Mouse (Mus musculus): ENCODE measurements around the gene Chrnb1. TPM values are rescaled to one million over a fixed set of nuclear protein-coding genes. Genes with fewer than 3 reads are reported as not detected.

Gene Chrnb1
- polyA plus RNA-seq, 1 experiment from 2014 or later, result 3.6 TPM

DNA sequence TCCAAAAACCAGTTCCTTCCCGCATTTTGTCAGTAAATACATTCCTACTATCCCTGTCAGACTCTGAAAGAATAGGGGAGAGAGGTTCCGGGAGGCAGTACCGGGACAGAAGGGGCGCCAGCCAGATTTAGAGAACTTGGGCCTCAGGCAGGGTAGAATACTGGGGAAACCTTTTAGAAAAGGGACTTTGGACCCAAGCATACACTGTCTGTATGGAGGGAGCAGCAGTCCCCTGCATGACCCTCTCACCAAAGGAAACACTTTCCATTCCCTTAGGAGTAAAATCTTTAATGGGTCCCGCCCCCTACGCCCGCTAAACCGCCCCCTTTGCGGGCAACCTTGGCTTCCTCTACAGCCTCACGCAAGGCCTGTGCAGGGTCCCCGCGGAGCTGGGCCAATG lies 7.6 kb upstream of the Chrnb1 start:
- peak overlapping the region; percentile 94 for H3K4me2 ChIP-seq (ENCODE audit: low read depth, low read length)
- peak overlapping the region; percentile 34 for H3K4me3 ChIP-seq (ENCODE audit: low read depth, low read length)
- H3K36me3 ChIP-seq (replicated peaks; ENCODE audit: control insufficient read depth, insufficient read depth, low read depth, low read length), result no peaks in the 10 kb centered on the region
- ATAC-seq (replicated peaks; ENCODE audit: insufficient number of reproducible peaks, low FRiP score, low TSS enrichment, low read depth) (no peak), DNase-seq (ENCODE audit: low spot score) (no peak)
- H3K27ac ChIP-seq (replicated peaks; ENCODE audit: low read depth, low read length), result no peak overlapping the region
- peaks cover 22% of the 10 kb centered on the region for H3K4me1 ChIP-seq (ENCODE audit: control insufficient read depth, insufficient read depth, low read length)
- H3K9ac ChIP-seq (replicated peaks; ENCODE audit: low read length), result peak overlapping the region; percentile 22
- WGBS, result 1% methylated on average over 12 of the region's 12 CpGs
- peaks cover 43% of the 10 kb centered on the region for H3K27me3 ChIP-seq (ENCODE audit: control insufficient read depth, insufficient read depth, low read length)
- H3K9me3 ChIP-seq (replicated peaks; ENCODE audit: control insufficient read depth, low read length), result no peaks in the 10 kb centered on the region; the same call in 1 of the 2 replicates

DNA sequence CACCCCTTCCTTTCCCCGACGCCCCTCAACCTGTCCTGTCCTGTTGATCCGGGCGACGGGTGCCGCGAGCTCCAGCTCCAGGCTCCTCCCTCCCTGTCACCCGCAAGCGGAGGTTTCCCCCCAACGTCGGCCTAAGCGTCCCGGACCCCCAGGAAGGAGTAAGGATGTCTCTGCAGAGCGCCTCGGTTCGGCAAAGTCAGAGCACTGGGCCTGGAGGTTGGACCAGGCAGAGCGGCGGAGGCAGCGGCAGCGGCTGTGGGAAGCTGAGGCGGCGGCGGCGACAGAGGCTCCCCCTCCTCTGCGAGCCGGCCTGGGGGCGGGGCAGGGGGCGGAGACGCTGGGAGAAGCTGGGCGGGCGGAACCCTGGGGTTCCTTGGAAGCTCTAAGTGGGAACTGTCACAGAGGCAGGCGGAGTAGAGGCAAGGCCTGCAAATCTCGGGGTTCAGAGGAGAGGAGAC lies 6.9 kb upstream of the Chrnb1 start:
- Histone ChIP-seq H3K27ac (replicated peaks; ENCODE audit: low read depth, low read length) (no peak overlapping the region), H3K27me3 (ENCODE audit: control insufficient read depth, insufficient read depth, low read length) (peaks cover 47% of the 10 kb centered on the region), H3K4me3 (ENCODE audit: low read depth, low read length) (peak overlapping the region; percentile 53), H3K4me2 (ENCODE audit: low read depth, low read length) (peak overlapping the region; percentile 94), H3K9ac (replicated peaks; ENCODE audit: low read length) (peak overlapping the region; percentile 62), H3K36me3 (replicated peaks; ENCODE audit: control insufficient read depth, insufficient read depth, low read depth, low read length) (no peaks in the 10 kb centered on the region), H3K4me1 (ENCODE audit: control insufficient read depth, insufficient read depth, low read length) (peaks cover 22% of the 10 kb centered on the region), H3K9me3 (replicated peaks; ENCODE audit: control insufficient read depth, low read length) (no peaks in the 10 kb centered on the region; the same call in 1 of the 2 replicates)
- DNase-seq (ENCODE audit: low spot score) (peak; percentile 81), ATAC-seq (replicated peaks; ENCODE audit: insufficient number of reproducible peaks, low FRiP score, low TSS enrichment, low read depth) (peak; percentile 16; the same call in 1 of the 2 replicates)
- 0% methylated on average over 33 of the region's 33 CpGs for WGBS

DNA sequence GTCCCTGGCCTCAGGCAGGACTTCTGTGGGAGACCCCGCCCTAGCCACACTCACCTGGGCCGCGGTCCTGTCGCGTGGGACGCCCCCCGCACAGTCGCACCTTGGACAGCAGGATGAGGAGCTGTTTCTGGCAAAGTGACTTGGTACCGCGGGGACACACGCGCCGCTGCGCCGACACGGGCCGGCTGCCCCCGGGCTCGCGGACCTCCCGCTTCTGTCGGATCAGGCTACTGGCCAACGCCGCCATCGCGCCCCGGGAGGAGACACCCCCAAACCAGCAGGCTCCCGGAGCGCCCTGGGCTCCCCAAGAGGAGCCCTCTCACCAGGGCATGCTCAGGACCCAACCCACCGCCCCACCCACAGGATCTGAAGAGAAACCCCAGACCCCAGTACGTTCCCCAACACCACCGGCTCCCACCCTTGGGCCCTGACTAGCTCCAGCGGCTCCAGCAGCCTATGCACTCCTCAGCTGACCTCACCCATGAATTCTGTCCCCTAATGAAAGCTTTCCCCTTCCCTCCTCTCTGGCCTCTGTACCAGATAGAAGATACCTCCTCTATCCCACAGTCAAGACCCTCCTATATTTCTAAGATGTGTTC lies 5.7 kb upstream of the Chrnb1 start, which contains the start of gene Fgf11:
Gene Fgf11, minus strand, starts transcription at position 479 of the 599 bp plus-strand sequence.
- no peak for DNase-seq (ENCODE audit: low spot score)
- under 1% methylated on average over 33 of the region's 33 CpGs for WGBS
- H3K9ac ChIP-seq (replicated peaks; ENCODE audit: low read length), result peak within 1 kb of the TSS; percentile 66

DNA sequence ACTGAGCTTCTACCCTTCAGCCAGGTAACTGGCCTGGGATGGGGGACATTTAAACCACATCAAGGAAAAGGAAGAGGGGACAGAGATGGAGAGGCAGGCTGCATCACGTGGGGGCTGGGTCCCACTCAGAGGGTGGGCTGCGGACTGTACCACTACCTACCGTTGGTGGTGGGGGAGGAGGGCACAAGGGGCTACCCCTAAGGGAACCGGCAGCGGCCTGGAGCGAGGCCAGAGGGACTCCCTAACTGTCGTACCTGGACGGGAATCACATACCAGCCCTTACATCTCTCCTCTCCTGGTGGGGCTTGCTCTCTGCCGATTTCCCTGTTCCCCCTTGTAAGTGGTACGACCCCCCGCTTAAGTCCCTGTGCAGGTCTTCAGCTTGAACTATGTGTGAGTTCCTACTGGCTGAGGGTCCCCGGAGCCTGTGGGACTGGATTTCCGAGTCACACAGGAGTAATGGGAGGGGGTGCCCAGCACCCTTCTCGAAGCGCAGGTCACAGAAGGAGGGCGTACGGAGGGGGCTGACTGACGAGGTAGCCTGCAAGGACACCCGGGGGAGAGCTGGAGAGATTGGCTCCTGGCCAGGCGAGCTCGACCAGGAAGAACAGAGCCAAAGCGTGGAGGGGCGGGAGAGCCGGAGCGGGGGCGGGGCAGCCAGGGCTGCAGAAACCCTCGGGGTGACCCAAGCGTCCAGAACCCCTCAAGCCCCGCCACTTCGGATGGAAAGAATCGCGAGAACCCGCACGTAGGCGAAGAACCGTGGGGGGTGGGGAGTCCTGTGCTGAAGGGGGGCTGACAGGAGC lies 4.9 kb upstream of the Chrnb1 start:
- WGBS, result under 1% methylated on average over 36 of the region's 36 CpGs
- DNase-seq (ENCODE audit: low spot score) (peak; percentile 80), ATAC-seq (replicated peaks; ENCODE audit: insufficient number of reproducible peaks, low FRiP score, low TSS enrichment, low read depth) (peak; percentile 65)
- H3K27me3 ChIP-seq (ENCODE audit: control insufficient read depth, insufficient read depth, low read length), result peaks cover 52% of the 10 kb centered on the region
- no peaks in the 10 kb centered on the region for H3K9me3 ChIP-seq (replicated peaks; ENCODE audit: control insufficient read depth, low read length)
- no peaks in the 10 kb centered on the region for H3K36me3 ChIP-seq (replicated peaks; ENCODE audit: control insufficient read depth, insufficient read depth, low read depth, low read length)
- H3K4me3 ChIP-seq (ENCODE audit: low read depth, low read length), result peak overlapping the region; percentile 53
- H3K9ac ChIP-seq (replicated peaks; ENCODE audit: low read length), result peak overlapping the region; percentile 66
- H3K4me1 ChIP-seq (ENCODE audit: control insufficient read depth, insufficient read depth, low read length), result peaks cover 25% of the 10 kb centered on the region
- H3K27ac ChIP-seq (replicated peaks; ENCODE audit: low read depth, low read length), result peak overlapping the region; percentile 54; the same call in 1 of the 2 replicates
- H3K4me2 ChIP-seq (ENCODE audit: low read depth, low read length), result peak overlapping the region; percentile 94

More for the DNA sequence above, 5.7 kb upstream of the Chrnb1 start, which contains the start of gene Fgf11:
- Histone ChIP-seq H3K4me1 (ENCODE audit: control insufficient read depth, insufficient read depth, low read length) (peaks cover 22% of the 10 kb centered on the region), H3K36me3 (replicated peaks; ENCODE audit: control insufficient read depth, insufficient read depth, low read depth, low read length) (no peaks in the 10 kb centered on the region), H3K9me3 (replicated peaks; ENCODE audit: control insufficient read depth, low read length) (no peaks in the 10 kb centered on the region; the same call in 1 of the 2 replicates), H3K4me2 (ENCODE audit: low read depth, low read length) (peak within 1 kb of the TSS; percentile 94), H3K4me3 (ENCODE audit: low read depth, low read length) (peak within 1 kb of the TSS; percentile 53), H3K27me3 (ENCODE audit: control insufficient read depth, insufficient read depth, low read length) (peaks cover 49% of the 10 kb centered on the region), H3K27ac (replicated peaks; ENCODE audit: low read depth, low read length) (0 out of 2 replicates have a peak within 1 kb of the TSS, but pooled peaks have one; percentile 54)
- ATAC-seq (replicated peaks; ENCODE audit: insufficient number of reproducible peaks, low FRiP score, low TSS enrichment, low read depth), result no peak

DNA sequence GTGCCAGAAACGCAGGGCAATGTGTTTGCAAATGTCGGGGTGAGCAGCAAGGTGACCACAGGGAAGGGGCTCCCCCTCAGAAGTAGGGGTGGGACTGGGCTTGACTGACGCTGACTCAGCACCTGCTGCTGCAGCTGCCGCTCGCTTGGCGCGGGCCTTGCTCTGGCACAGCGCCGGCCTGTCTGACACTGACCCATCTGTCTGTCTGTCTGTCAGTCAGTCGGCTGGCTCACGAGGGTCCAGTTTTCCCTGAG lies 4.3 kb upstream of the Chrnb1 start:
- DNase-seq (ENCODE audit: low spot score), result peak; percentile 44
- 0 out of 2 replicates have a peak, but pooled peaks have one; percentile 0 for ATAC-seq (replicated peaks; ENCODE audit: insufficient number of reproducible peaks, low FRiP score, low TSS enrichment, low read depth)
- 0 out of 2 replicates have a peak overlapping the region, but pooled peaks have one; percentile 8 for H3K27ac ChIP-seq (replicated peaks; ENCODE audit: low read depth, low read length)
- peak overlapping the region; percentile 53 for H3K4me3 ChIP-seq (ENCODE audit: low read depth, low read length)
- peak overlapping the region; percentile 66 for H3K9ac ChIP-seq (replicated peaks; ENCODE audit: low read length)
- peaks cover 53% of the 10 kb centered on the region for H3K27me3 ChIP-seq (ENCODE audit: control insufficient read depth, insufficient read depth, low read length)
- H3K4me1 ChIP-seq (ENCODE audit: control insufficient read depth, insufficient read depth, low read length), result peaks cover 27% of the 10 kb centered on the region
- H3K9me3 ChIP-seq (replicated peaks; ENCODE audit: control insufficient read depth, low read length), result no peaks in the 10 kb centered on the region
- H3K36me3 ChIP-seq (replicated peaks; ENCODE audit: control insufficient read depth, insufficient read depth, low read depth, low read length), result no peaks in the 10 kb centered on the region
- 0% methylated on average over 11 of the region's 11 CpGs for WGBS
- peak overlapping the region; percentile 94 for H3K4me2 ChIP-seq (ENCODE audit: low read depth, low read length)

DNA sequence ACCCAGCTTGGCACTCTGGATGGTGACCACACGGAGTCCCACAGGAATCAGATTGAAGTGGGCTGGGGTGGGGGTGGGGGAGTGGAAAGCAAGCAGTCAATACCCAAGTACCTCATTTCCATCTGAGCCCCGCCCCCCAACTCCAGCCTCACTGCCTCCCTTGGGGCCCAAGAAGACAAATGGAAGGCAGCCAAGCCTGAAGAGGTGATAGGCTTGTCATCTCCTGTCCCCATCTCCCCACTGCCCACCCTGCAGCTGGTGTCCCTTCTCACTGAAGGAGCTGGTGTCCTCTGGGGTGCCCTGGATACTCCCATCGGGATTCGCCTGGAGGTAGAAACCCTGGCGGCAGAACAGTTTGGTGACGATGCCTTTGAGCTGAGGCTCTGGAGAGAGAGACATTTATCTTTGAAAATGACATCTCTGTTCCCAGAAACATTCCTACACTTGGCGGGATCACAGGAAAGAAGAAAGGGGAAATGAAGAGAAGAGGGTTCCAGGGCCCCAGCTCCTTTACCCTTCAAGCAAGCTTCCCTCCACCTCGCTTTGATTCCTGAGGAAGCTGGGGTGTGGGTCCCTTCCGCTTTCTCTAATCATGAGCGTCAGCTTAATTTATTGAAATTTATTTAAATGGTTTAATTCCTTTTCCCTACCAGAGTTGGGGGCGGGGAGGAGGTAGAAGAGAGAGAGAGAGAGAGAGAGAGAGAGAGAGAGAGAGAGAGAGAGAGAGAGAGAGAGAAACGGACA lies 3.8 kb upstream of the Chrnb1 start:
- H3K4me1 ChIP-seq (ENCODE audit: control insufficient read depth, insufficient read depth, low read length), result peaks cover 27% of the 10 kb centered on the region
- peak overlapping the region; percentile 94 for H3K4me2 ChIP-seq (ENCODE audit: low read depth, low read length)
- H3K9me3 ChIP-seq (replicated peaks; ENCODE audit: control insufficient read depth, low read length), result no peaks in the 10 kb centered on the region
- H3K9ac ChIP-seq (replicated peaks; ENCODE audit: low read length), result no peak overlapping the region
- no peaks in the 10 kb centered on the region for H3K36me3 ChIP-seq (replicated peaks; ENCODE audit: control insufficient read depth, insufficient read depth, low read depth, low read length)
- DNase-seq (ENCODE audit: low spot score) (no peak), ATAC-seq (replicated peaks; ENCODE audit: insufficient number of reproducible peaks, low FRiP score, low TSS enrichment, low read depth) (no peak)
- H3K27me3 ChIP-seq (ENCODE audit: control insufficient read depth, insufficient read depth, low read length), result peaks cover 48% of the 10 kb centered on the region
- H3K27ac ChIP-seq (replicated peaks; ENCODE audit: low read depth, low read length), result peak overlapping the region; percentile 49; the same call in 1 of the 2 replicates
- peak overlapping the region; percentile 53 for H3K4me3 ChIP-seq (ENCODE audit: low read depth, low read length)
- 28% methylated on average over 12 of the region's 12 CpGs for WGBS

DNA sequence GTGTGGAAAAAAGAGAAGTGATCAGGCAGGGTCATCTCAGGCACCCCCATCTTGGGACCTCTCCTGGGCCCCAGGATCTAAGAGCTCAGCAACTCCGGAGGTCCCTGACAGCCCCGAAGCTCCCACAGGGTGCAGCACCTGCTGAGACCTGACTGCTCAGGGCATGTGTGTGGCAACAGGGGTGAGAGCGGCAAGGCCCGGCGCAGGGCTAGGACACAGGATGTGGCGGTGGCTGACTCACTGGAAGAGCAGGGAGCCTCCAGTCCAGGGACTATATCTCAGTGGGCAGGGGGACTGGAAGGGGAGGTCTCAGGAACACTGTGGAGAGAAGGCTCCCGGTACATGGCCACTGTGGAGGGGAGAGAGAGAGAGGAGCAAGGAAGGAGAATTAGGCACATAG lies 2.2 kb upstream of the Chrnb1 start:
- ATAC-seq (replicated peaks; ENCODE audit: insufficient number of reproducible peaks, low FRiP score, low TSS enrichment, low read depth), result no peak
- Histone ChIP-seq H3K4me2 (ENCODE audit: low read depth, low read length) (no peak overlapping the region), H3K27me3 (ENCODE audit: control insufficient read depth, insufficient read depth, low read length) (peaks cover 34% of the 10 kb centered on the region), H3K27ac (replicated peaks; ENCODE audit: low read depth, low read length) (no peak overlapping the region), H3K36me3 (replicated peaks; ENCODE audit: control insufficient read depth, insufficient read depth, low read depth, low read length) (no peaks in the 10 kb centered on the region), H3K9ac (replicated peaks; ENCODE audit: low read length) (no peak overlapping the region), H3K4me1 (ENCODE audit: control insufficient read depth, insufficient read depth, low read length) (peaks cover 19% of the 10 kb centered on the region), H3K9me3 (replicated peaks; ENCODE audit: control insufficient read depth, low read length) (no peaks in the 10 kb centered on the region), H3K4me3 (ENCODE audit: low read depth, low read length) (no peak overlapping the region)
- 69% methylated on average over 7 of the region's 7 CpGs for WGBS
- DNase-seq (ENCODE audit: low spot score), result no peak

All from embryonic facial prominence, embryonic 11.5 days (tissue).